Mouse (Mus musculus): ENCODE data around the gene Camkk2. TPM values are rescaled to one million over a fixed set of nuclear protein-coding genes. Genes with fewer than 3 reads are reported as not detected.

The Camkk2 gene
- polyA plus RNA-seq, 1 experiment, result 65.3 TPM

GRCm38 (mm10) chr5:122690486-122690885, 88.7 kb downstream of the Camkk2 start:
- Histone ChIP-seq H3K4me1 (ENCODE audit: control insufficient read depth, insufficient read depth, low read length) (no peaks in the 10 kb centered on the region), H3K27ac (ENCODE audit: insufficient read depth, low read depth, low read length) (no peak overlapping the region), H3K4me3 (ENCODE audit: insufficient read depth, low read length) (no peak overlapping the region)
- no peak for TF ChIP-seq POLR2A (IDR thresholded peaks at IDR 0.05; ENCODE audit: borderline replicate concordance, low read depth, low read length)
- TF ChIP-seq CTCF (IDR thresholded peaks at IDR 0.05; ENCODE audit: low read depth, low read length), result no peak

GRCm38 (mm10) chr5:122689153-122689552, 90.1 kb downstream of the Camkk2 start:
- no peak for TF ChIP-seq POLR2A (IDR thresholded peaks at IDR 0.05; ENCODE audit: borderline replicate concordance, low read depth, low read length)
- TF ChIP-seq CTCF (IDR thresholded peaks at IDR 0.05; ENCODE audit: low read depth, low read length), result no peak
- no peak overlapping the region for H3K27ac ChIP-seq (ENCODE audit: insufficient read depth, low read depth, low read length)
- H3K4me3 ChIP-seq (ENCODE audit: insufficient read depth, low read length), result no peak overlapping the region
- H3K4me1 ChIP-seq (ENCODE audit: control insufficient read depth, insufficient read depth, low read length), result peaks cover 7% of the 10 kb centered on the region

- TF ChIP-seq CTCF (IDR thresholded peaks at IDR 0.05; ENCODE audit: low read depth, low read length), result no peak
- no peak for TF ChIP-seq POLR2A (IDR thresholded peaks at IDR 0.05; ENCODE audit: borderline replicate concordance, low read depth, low read length)
- Histone ChIP-seq H3K27ac (ENCODE audit: insufficient read depth, low read depth, low read length) (no peak overlapping the region), H3K4me1 (ENCODE audit: control insufficient read depth, insufficient read depth, low read length) (peaks cover 15% of the 10 kb centered on the region), H3K4me3 (ENCODE audit: insufficient read depth, low read length) (no peak overlapping the region)
Measured at GRCm38 (mm10) chr5:122687391-122687790, 91.8 kb downstream of the Camkk2 start.

GRCm38 (mm10) chr5:122683926-122684325, 95.3 kb downstream of the Camkk2 start:
- Histone ChIP-seq H3K27ac (ENCODE audit: insufficient read depth, low read depth, low read length) (peak overlapping the region; percentile 90), H3K4me3 (ENCODE audit: insufficient read depth, low read length) (no peak overlapping the region)
- no peak for TF ChIP-seq POLR2A (IDR thresholded peaks at IDR 0.05; ENCODE audit: borderline replicate concordance, low read depth, low read length)
- no peak for TF ChIP-seq CTCF (IDR thresholded peaks at IDR 0.05; ENCODE audit: low read depth, low read length)

GRCm38 (mm10) chr5:122681276-122681675, 97.9 kb downstream of the Camkk2 start:
- Histone ChIP-seq H3K4me3 (ENCODE audit: insufficient read depth, low read length) (no peak overlapping the region), H3K4me1 (ENCODE audit: control insufficient read depth, insufficient read depth, low read length) (peaks cover 23% of the 10 kb centered on the region), H3K27ac (ENCODE audit: insufficient read depth, low read depth, low read length) (no peak overlapping the region)
- TF ChIP-seq CTCF (IDR thresholded peaks at IDR 0.05; ENCODE audit: low read depth, low read length) (no peak), POLR2A (IDR thresholded peaks at IDR 0.05; ENCODE audit: borderline replicate concordance, low read depth, low read length) (no peak)

More at GRCm38 (mm10) chr5:122683926-122684325, 95.3 kb downstream of the Camkk2 start:
- peaks cover 19% of the 10 kb centered on the region for H3K4me1 ChIP-seq (ENCODE audit: control insufficient read depth, insufficient read depth, low read length)

Other genes with a start within 250 kb of the Camkk2 start
- 7.7 and 8.5 TPM in 2 replicates for gene Ift81, start 164.9 kb downstream of the Camkk2 start, polyA plus RNA-seq (2012; ENCODE audit: insufficient read depth, insufficient read length, missing spikeins)
- 78.0 and 80.3 TPM in 2 replicates for gene P2rx7, start 135.5 kb downstream of the Camkk2 start, polyA plus RNA-seq (2012; ENCODE audit: insufficient read depth, insufficient read length, missing spikeins)
- 497 and 499 TPM in 2 replicates for gene P2rx4, start 71.9 kb downstream of the Camkk2 start, polyA plus RNA-seq (2012; ENCODE audit: insufficient read depth, insufficient read length, missing spikeins)
- 170 and 221 TPM in 2 replicates for gene Anapc5, start 41.9 kb upstream of the Camkk2 start, polyA plus RNA-seq (2012; ENCODE audit: insufficient read depth, insufficient read length, missing spikeins)
- gene Rnf34, start 70.6 kb upstream of the Camkk2 start, polyA plus RNA-seq (2012; ENCODE audit: insufficient read depth, insufficient read length, missing spikeins), result 30.3 and 33.2 TPM in 2 replicates
- 26.6 and 26.9 TPM in 2 replicates for gene Kdm2b, start 210.4 kb upstream of the Camkk2 start, polyA plus RNA-seq (2012; ENCODE audit: insufficient read depth, insufficient read length, missing spikeins)
- 59.9 and 68.5 TPM in 2 replicates for gene Orai1, start 235.7 kb upstream of the Camkk2 start, polyA plus RNA-seq (2012; ENCODE audit: insufficient read depth, insufficient read length, missing spikeins)